Mouse (Mus musculus) liver, embryonic 16.5 days (tissue): ENCODE results near the gene Ankrd13b. TPM values are rescaled to one million over a fixed set of nuclear protein-coding genes. Genes with fewer than 3 reads are reported as not detected.
A peak's percentile ranks its signal among the peaks of the same experiment; 100 is the strongest.

ENCODE experiments used
- ATAC-seq: fragments of 200-750 bp; cut with Nextera tagmentation; 2 replicates; pipeline ENCODE4 v1.8.0; 2017; ENCODE audit warnings: low read depth, mild to moderate bottlenecking, moderate number of reproducible peaks, moderate library complexity
- H3K27ac ChIP-seq: fragments of 300-500 bp; sonication (generic); 2 replicates; pipeline ENCODE4 v1.5.1; 2014; ENCODE audit warnings: mild to moderate bottlenecking, low read length
- H3K27me3 ChIP-seq: fragments of 300-500 bp; sonication (generic); 2 replicates; pipeline ENCODE4 v1.6.1; 2014; ENCODE audit warnings: low read depth, low read length, mixed read lengths; ENCODE audit not compliant: control insufficient read depth, insufficient read depth
- H3K36me3 ChIP-seq: fragments of 300-500 bp; sonication (generic); 2 replicates; pipeline ENCODE4 v1.6.1; 2014; ENCODE audit warnings: mild to moderate bottlenecking; ENCODE audit not compliant: control insufficient read depth, insufficient read depth
- H3K4me1 ChIP-seq: fragments of 300-500 bp; sonication (generic); 2 replicates; pipeline ENCODE4 v1.6.1; 2014; ENCODE audit warnings: low read depth, low read length, mixed read lengths; ENCODE audit not compliant: control insufficient read depth
- H3K4me2 ChIP-seq: fragments of 300-500 bp; sonication (generic); 2 replicates; pipeline ENCODE4 v1.6.1; 2014; ENCODE audit warnings: low read depth, low read length, mixed read lengths
- H3K4me3 ChIP-seq: fragments of 300-500 bp; sonication (generic); 2 replicates; pipeline ENCODE4 v1.5.1; 2014; ENCODE audit warnings: low read depth, mild to moderate bottlenecking, low read length
- H3K9ac ChIP-seq: fragments of 300-500 bp; sonication (generic); 2 replicates; pipeline ENCODE4 v1.6.1; 2014; ENCODE audit warnings: low read depth, low read length
- H3K9me3 ChIP-seq: fragments of 300-500 bp; sonication (generic); replicated peaks from 2 replicates; pipeline ENCODE4 v1.6.1; 2016; ENCODE audit warnings: low read length; ENCODE audit not compliant: control insufficient read depth
- WGBS: fragments of 180-500 bp; shearing (Covaris S2); extraction: QIAGEN DNeasy Blood & Tissue Kit; methylation state at CpG from one replicate; pipeline ENCODE4 v1.1.7; 2014; ENCODE audit not compliant: insufficient replicate concordance; 5-methylcytosine and 5-hydroxymethylcytosine counted together
- polyA plus RNA-seq: library from polyadenylated mRNA; unstranded; fragments of >200 nt; fragmentation: Nextera tagmentation; extraction: Ambion mirVana; gene quantifications from 2 replicates; pipeline ENCODE4 v1.2.1, GENCODE M21; 2015

The Ankrd13b gene
- polyA plus RNA-seq, 1 experiment from 2014 or later = 0.41 TPM

GRCm38 (mm10) chr11:77468397-77468796, 21.1 kb downstream of the Ankrd13b start:
- Histone ChIP-seq H3K27me3 (peaks cover 34% of the 10 kb centered on the region), H3K4me3 (no peak overlapping the region), H3K27ac (no peak overlapping the region), H3K9ac (no peak overlapping the region), H3K9me3 (no peaks in the 10 kb centered on the region), H3K36me3 (no peaks in the 10 kb centered on the region), H3K4me1 (peaks cover 7% of the 10 kb centered on the region; the same call in 1 of the 2 replicates), H3K4me2 (no peak overlapping the region)
- ATAC-seq = no peak
- 76% methylated on average over 9 of the region's 9 CpGs for WGBS

GRCm38 (mm10) chr11:77467784-77468183, 21.7 kb downstream of the Ankrd13b start:
- 10% methylated on average over 20 of the region's 20 CpGs for WGBS
- Histone ChIP-seq H3K27ac (no peak overlapping the region), H3K9me3 (no peaks in the 10 kb centered on the region), H3K27me3 (peaks cover 41% of the 10 kb centered on the region), H3K4me2 (peak overlapping the region; percentile 35), H3K9ac (no peak overlapping the region), H3K4me3 (0 out of 2 replicates have a peak overlapping the region, but pooled peaks have one; percentile 5), H3K4me1 (peaks cover 7% of the 10 kb centered on the region; the same call in 1 of the 2 replicates), H3K36me3 (no peaks in the 10 kb centered on the region)
- no peak for ATAC-seq

GRCm38 (mm10) chr11:77467157-77467556, 22.3 kb downstream of the Ankrd13b start:
- WGBS = 3% methylated on average over 25 of the region's 25 CpGs
- Histone ChIP-seq H3K4me2 (peak overlapping the region; percentile 35), H3K4me3 (no peak overlapping the region), H3K9ac (no peak overlapping the region), H3K36me3 (no peaks in the 10 kb centered on the region), H3K27ac (no peak overlapping the region), H3K4me1 (peaks cover 12% of the 10 kb centered on the region), H3K27me3 (peaks cover 47% of the 10 kb centered on the region), H3K9me3 (no peaks in the 10 kb centered on the region)
- peak; percentile 61 for ATAC-seq

GRCm38 (mm10) chr11:77466544-77466943, 22.9 kb downstream of the Ankrd13b start:
- ATAC-seq = no peak
- no peaks in the 10 kb centered on the region for H3K9me3 ChIP-seq
- H3K4me1 ChIP-seq = peaks cover 15% of the 10 kb centered on the region
- WGBS = 38% methylated on average over 9 of the region's 9 CpGs
- no peak overlapping the region for H3K4me3 ChIP-seq
- no peak overlapping the region for H3K27ac ChIP-seq
- H3K27me3 ChIP-seq = peaks cover 53% of the 10 kb centered on the region
- no peak overlapping the region for H3K4me2 ChIP-seq
- H3K9ac ChIP-seq = no peak overlapping the region
- H3K36me3 ChIP-seq = no peaks in the 10 kb centered on the region

- H3K27ac ChIP-seq = no peak overlapping the region
- H3K4me2 ChIP-seq = no peak overlapping the region
- peaks cover 62% of the 10 kb centered on the region for H3K27me3 ChIP-seq
- H3K36me3 ChIP-seq = no peaks in the 10 kb centered on the region
- no peak overlapping the region for H3K9ac ChIP-seq
- H3K4me3 ChIP-seq = no peak overlapping the region
- 61% methylated on average over 3 of the region's 3 CpGs for WGBS
- no peaks in the 10 kb centered on the region for H3K9me3 ChIP-seq
- ATAC-seq = no peak
- peaks cover 15% of the 10 kb centered on the region for H3K4me1 ChIP-seq
Measured at GRCm38 (mm10) chr11:77465111-77465510, 24.4 kb downstream of the Ankrd13b start.

GRCm38 (mm10) chr11:77464684-77465083, 24.8 kb downstream of the Ankrd13b start:
- WGBS = 52% methylated on average over 4 of the region's 4 CpGs
- no peak overlapping the region for H3K4me3 ChIP-seq

GRCm38 (mm10) chr11:77463786-77464185, 25.7 kb downstream of the Ankrd13b start:
- Histone ChIP-seq H3K36me3 (no peaks in the 10 kb centered on the region), H3K27ac (no peak overlapping the region), H3K9me3 (no peaks in the 10 kb centered on the region), H3K4me2 (no peak overlapping the region), H3K4me3 (no peak overlapping the region), H3K27me3 (peaks cover 62% of the 10 kb centered on the region), H3K4me1 (peaks cover 15% of the 10 kb centered on the region), H3K9ac (no peak overlapping the region)
- WGBS = 61% methylated on average over 10 of the region's 10 CpGs
- ATAC-seq = no peak

More at GRCm38 (mm10) chr11:77464684-77465083, 24.8 kb downstream of the Ankrd13b start:
- Histone ChIP-seq H3K27me3 (peaks cover 62% of the 10 kb centered on the region), H3K27ac (no peak overlapping the region), H3K4me1 (peaks cover 15% of the 10 kb centered on the region), H3K9ac (no peak overlapping the region), H3K4me2 (no peak overlapping the region), H3K9me3 (no peaks in the 10 kb centered on the region), H3K36me3 (no peaks in the 10 kb centered on the region)
- ATAC-seq = no peak

- H3K4me1 ChIP-seq = peaks cover 15% of the 10 kb centered on the region
- H3K27me3 ChIP-seq = peaks cover 62% of the 10 kb centered on the region
- 32% methylated on average over 8 of the region's 8 CpGs for WGBS
Measured at GRCm38 (mm10) chr11:77463101-77463445, 26.4 kb downstream of the Ankrd13b start.

GRCm38 (mm10) chr11:77462283-77463100, 27.0 kb downstream of the Ankrd13b start, which contains the start of gene Coro6:
Gene Coro6 (plus strand): TSS chr11:77462411.
- Histone ChIP-seq H3K36me3 (no peaks in the 10 kb centered on the region), H3K27ac (no peak within 1 kb of the TSS), H3K4me3 (peak within 1 kb of the TSS; percentile 56), H3K9ac (0 out of 2 replicates have a peak within 1 kb of the TSS, but pooled peaks have one; percentile 8), H3K4me2 (peak within 1 kb of the TSS; percentile 82), H3K4me1 (peaks cover 11% of the 10 kb centered on the region), H3K27me3 (peaks cover 58% of the 10 kb centered on the region), H3K9me3 (no peaks in the 10 kb centered on the region)
- WGBS = under 1% methylated on average over 73 of the region's 73 CpGs
- peak; percentile 73 for ATAC-seq

More at GRCm38 (mm10) chr11:77463101-77463445, 26.4 kb downstream of the Ankrd13b start:
- H3K4me3 ChIP-seq = no peak overlapping the region
- no peaks in the 10 kb centered on the region for H3K36me3 ChIP-seq
- H3K4me2 ChIP-seq = peak overlapping the region; percentile 82; the same call in 1 of the 2 replicates
- no peak overlapping the region for H3K27ac ChIP-seq
- no peak overlapping the region for H3K9ac ChIP-seq
- no peaks in the 10 kb centered on the region for H3K9me3 ChIP-seq
- ATAC-seq = no peak
